Mouse (Mus musculus): ENCODE data around the gene Gm10097. TPM values are rescaled to one million over a fixed set of nuclear protein-coding genes. Genes with fewer than 3 reads are reported as not detected.

Gene Gm10097
- not detected in 2 replicates for polyA plus RNA-seq (2012; rRNA removed)

GRCm38 (mm10) chr10:5068676-5069265, at the start of gene Gm10097:
Gene Gm10097 (plus strand): TSS chr10:5069192.
- DNase-seq (ENCODE audit: low read depth), result no peak
- TF ChIP-seq CTCF (IDR thresholded peaks at IDR 0.05; ENCODE audit: borderline replicate concordance, extremely low read depth, insufficient read depth, insufficient read length), result no peak
- TF ChIP-seq POLR2A (IDR thresholded peaks at IDR 0.05; ENCODE audit: borderline replicate concordance, extremely low read depth, insufficient read depth, insufficient read length, poor library complexity, severe bottlenecking), result no peak

GRCm38 (mm10) chr10:5025906-5026305, 43.1 kb upstream of the Gm10097 start:
- TF ChIP-seq POLR2A (IDR thresholded peaks at IDR 0.05; ENCODE audit: borderline replicate concordance, extremely low read depth, insufficient read depth, insufficient read length, poor library complexity, severe bottlenecking), result no peak
- no peak for TF ChIP-seq CTCF (IDR thresholded peaks at IDR 0.05; ENCODE audit: borderline replicate concordance, extremely low read depth, insufficient read depth, insufficient read length)
- no peak for DNase-seq (ENCODE audit: low read depth)

- no peak for DNase-seq (ENCODE audit: low read depth)
These were observed 41.8 kb upstream of the Gm10097 start for GRCm38 (mm10) chr10:5027208-5027607.

GRCm38 (mm10) chr10:5028301-5028700, 40.7 kb upstream of the Gm10097 start:
- TF ChIP-seq CTCF (IDR thresholded peaks at IDR 0.05; ENCODE audit: borderline replicate concordance, extremely low read depth, insufficient read depth, insufficient read length) (no peak), POLR2A (IDR thresholded peaks at IDR 0.05; ENCODE audit: borderline replicate concordance, extremely low read depth, insufficient read depth, insufficient read length, poor library complexity, severe bottlenecking) (no peak)
- DNase-seq (ENCODE audit: low read depth), result no peak

More at GRCm38 (mm10) chr10:5027208-5027607, 41.8 kb upstream of the Gm10097 start:
- TF ChIP-seq CTCF (IDR thresholded peaks at IDR 0.05; ENCODE audit: borderline replicate concordance, extremely low read depth, insufficient read depth, insufficient read length) (no peak), POLR2A (IDR thresholded peaks at IDR 0.05; ENCODE audit: borderline replicate concordance, extremely low read depth, insufficient read depth, insufficient read length, poor library complexity, severe bottlenecking) (no peak)

GRCm38 (mm10) chr10:5029161-5029560, 39.8 kb upstream of the Gm10097 start:
- no peak for TF ChIP-seq CTCF (IDR thresholded peaks at IDR 0.05; ENCODE audit: borderline replicate concordance, extremely low read depth, insufficient read depth, insufficient read length)
- TF ChIP-seq POLR2A (IDR thresholded peaks at IDR 0.05; ENCODE audit: borderline replicate concordance, extremely low read depth, insufficient read depth, insufficient read length, poor library complexity, severe bottlenecking), result no peak

GRCm38 (mm10) chr10:5029883-5030282, 39.1 kb upstream of the Gm10097 start:
- no peak for DNase-seq (ENCODE audit: low read depth)
- TF ChIP-seq CTCF (IDR thresholded peaks at IDR 0.05; ENCODE audit: borderline replicate concordance, extremely low read depth, insufficient read depth, insufficient read length) (no peak), POLR2A (IDR thresholded peaks at IDR 0.05; ENCODE audit: borderline replicate concordance, extremely low read depth, insufficient read depth, insufficient read length, poor library complexity, severe bottlenecking) (no peak)

More at GRCm38 (mm10) chr10:5029161-5029560, 39.8 kb upstream of the Gm10097 start:
- DNase-seq (ENCODE audit: low read depth), result no peak

GRCm38 (mm10) chr10:5032192-5033048, 36.6 kb upstream of the Gm10097 start:
- DNase-seq (ENCODE audit: low read depth), result peak; percentile 65
- TF ChIP-seq CTCF (IDR thresholded peaks at IDR 0.05; ENCODE audit: borderline replicate concordance, extremely low read depth, insufficient read depth, insufficient read length) (no peak), POLR2A (IDR thresholded peaks at IDR 0.05; ENCODE audit: borderline replicate concordance, extremely low read depth, insufficient read depth, insufficient read length, poor library complexity, severe bottlenecking) (no peak)

GRCm38 (mm10) chr10:5041254-5041653, 27.7 kb upstream of the Gm10097 start:
- no peak for TF ChIP-seq POLR2A (IDR thresholded peaks at IDR 0.05; ENCODE audit: borderline replicate concordance, extremely low read depth, insufficient read depth, insufficient read length, poor library complexity, severe bottlenecking)
- DNase-seq (ENCODE audit: low read depth), result no peak

GRCm38 (mm10) chr10:5044481-5044880, 24.5 kb upstream of the Gm10097 start:
- TF ChIP-seq CTCF (IDR thresholded peaks at IDR 0.05; ENCODE audit: borderline replicate concordance, extremely low read depth, insufficient read depth, insufficient read length) (no peak), POLR2A (IDR thresholded peaks at IDR 0.05; ENCODE audit: borderline replicate concordance, extremely low read depth, insufficient read depth, insufficient read length, poor library complexity, severe bottlenecking) (no peak)
- DNase-seq (ENCODE audit: low read depth), result no peak

GRCm38 (mm10) chr10:5045213-5045612, 23.8 kb upstream of the Gm10097 start:
- TF ChIP-seq POLR2A (IDR thresholded peaks at IDR 0.05; ENCODE audit: borderline replicate concordance, extremely low read depth, insufficient read depth, insufficient read length, poor library complexity, severe bottlenecking), result no peak
- no peak for TF ChIP-seq CTCF (IDR thresholded peaks at IDR 0.05; ENCODE audit: borderline replicate concordance, extremely low read depth, insufficient read depth, insufficient read length)
- no peak for DNase-seq (ENCODE audit: low read depth)

- TF ChIP-seq POLR2A (IDR thresholded peaks at IDR 0.05; ENCODE audit: borderline replicate concordance, extremely low read depth, insufficient read depth, insufficient read length, poor library complexity, severe bottlenecking), result no peak
- TF ChIP-seq CTCF (IDR thresholded peaks at IDR 0.05; ENCODE audit: borderline replicate concordance, extremely low read depth, insufficient read depth, insufficient read length), result no peak
- no peak for DNase-seq (ENCODE audit: low read depth)
These were observed 23.3 kb upstream of the Gm10097 start for GRCm38 (mm10) chr10:5045671-5046070.
